Mouse (Mus musculus): ENCODE results near the gene E2f8. TPM values are rescaled to one million over a fixed set of nuclear protein-coding genes. Genes with fewer than 3 reads are reported as not detected.

The E2f8 gene
- polyA plus RNA-seq, 1 experiment from 2014 or later: 5.5 TPM

GRCm38 (mm10) chr7:48917463-48917862, 36.1 kb upstream of the E2f8 start:
- DNase-seq (ENCODE audit: low spot score) (peak; percentile 53), ATAC-seq (replicated peaks; ENCODE audit: low FRiP score, low read depth) (no peak)
- H3K36me3 ChIP-seq (ENCODE audit: insufficient read depth, low read length): no peaks in the 10 kb centered on the region
- no peak overlapping the region for H3K9ac ChIP-seq (ENCODE audit: low read depth, low read length)
- no peak overlapping the region for H3K4me3 ChIP-seq (replicated peaks; ENCODE audit: low read depth, low read length)
- WGBS: 34% methylated on average over 5 of the region's 5 CpGs
- no peak overlapping the region for H3K4me2 ChIP-seq (ENCODE audit: low read length)
- H3K27me3 ChIP-seq (ENCODE audit: insufficient read depth, low read length): no peaks in the 10 kb centered on the region
- H3K9me3 ChIP-seq (replicated peaks; ENCODE audit: low read length): no peaks in the 10 kb centered on the region
- no peaks in the 10 kb centered on the region for H3K4me1 ChIP-seq (replicated peaks; ENCODE audit: insufficient read depth, low read length)
- peak overlapping the region; percentile 19; the same call in 1 of the 2 replicates for H3K27ac ChIP-seq
- TF ChIP-seq CTCF (IDR thresholded peaks at IDR 0.05; ENCODE audit: low read depth): no peak

GRCm38 (mm10) chr7:48914630-48915506, 33.5 kb upstream of the E2f8 start:
- ATAC-seq (replicated peaks; ENCODE audit: low FRiP score, low read depth) (no peak), DNase-seq (ENCODE audit: low spot score) (no peak)
- WGBS: 64% methylated on average over 12 of the region's 12 CpGs
- no peak overlapping the region for H3K4me2 ChIP-seq (ENCODE audit: low read length)
- no peaks in the 10 kb centered on the region for H3K4me1 ChIP-seq (replicated peaks; ENCODE audit: insufficient read depth, low read length)
- no peaks in the 10 kb centered on the region for H3K27me3 ChIP-seq (ENCODE audit: insufficient read depth, low read length)
- H3K36me3 ChIP-seq (ENCODE audit: insufficient read depth, low read length): no peaks in the 10 kb centered on the region
- H3K4me3 ChIP-seq (replicated peaks; ENCODE audit: low read depth, low read length): no peak overlapping the region
- no peak overlapping the region for H3K9ac ChIP-seq (ENCODE audit: low read depth, low read length)
- no peak overlapping the region for H3K27ac ChIP-seq
- H3K9me3 ChIP-seq (replicated peaks; ENCODE audit: low read length): no peaks in the 10 kb centered on the region
- no peak for TF ChIP-seq CTCF (IDR thresholded peaks at IDR 0.05; ENCODE audit: low read depth)

- no peaks in the 10 kb centered on the region for H3K9me3 ChIP-seq (replicated peaks; ENCODE audit: low read length)
- H3K4me3 ChIP-seq (replicated peaks; ENCODE audit: low read depth, low read length): no peak overlapping the region
- ATAC-seq (replicated peaks; ENCODE audit: low FRiP score, low read depth) (no peak), DNase-seq (ENCODE audit: low spot score) (no peak)
- TF ChIP-seq CTCF (IDR thresholded peaks at IDR 0.05; ENCODE audit: low read depth): no peak
- H3K9ac ChIP-seq (ENCODE audit: low read depth, low read length): no peak overlapping the region
- no peak overlapping the region for H3K4me2 ChIP-seq (ENCODE audit: low read length)
- no peaks in the 10 kb centered on the region for H3K4me1 ChIP-seq (replicated peaks; ENCODE audit: insufficient read depth, low read length)
- H3K27me3 ChIP-seq (ENCODE audit: insufficient read depth, low read length): no peaks in the 10 kb centered on the region
- no peak overlapping the region for H3K27ac ChIP-seq
- no peaks in the 10 kb centered on the region for H3K36me3 ChIP-seq (ENCODE audit: insufficient read depth, low read length)
Observed at GRCm38 (mm10) chr7:48911146-48911545, 29.8 kb upstream of the E2f8 start.

- Histone ChIP-seq H3K9me3 (replicated peaks; ENCODE audit: low read length) (no peaks in the 10 kb centered on the region), H3K36me3 (ENCODE audit: insufficient read depth, low read length) (no peaks in the 10 kb centered on the region), H3K27me3 (ENCODE audit: insufficient read depth, low read length) (no peaks in the 10 kb centered on the region), H3K4me2 (ENCODE audit: low read length) (no peak overlapping the region), H3K4me1 (replicated peaks; ENCODE audit: insufficient read depth, low read length) (no peaks in the 10 kb centered on the region), H3K27ac (no peak overlapping the region), H3K9ac (ENCODE audit: low read depth, low read length) (no peak overlapping the region), H3K4me3 (replicated peaks; ENCODE audit: low read depth, low read length) (no peak overlapping the region)
- DNase-seq (ENCODE audit: low spot score) (no peak), ATAC-seq (replicated peaks; ENCODE audit: low FRiP score, low read depth) (no peak)
- 74% methylated on average over 6 of the region's 6 CpGs for WGBS
- no peak for TF ChIP-seq CTCF (IDR thresholded peaks at IDR 0.05; ENCODE audit: low read depth)
Observed at GRCm38 (mm10) chr7:48910282-48910681, 28.9 kb upstream of the E2f8 start.

GRCm38 (mm10) chr7:48909342-48909671, 27.9 kb upstream of the E2f8 start:
- H3K9ac ChIP-seq (ENCODE audit: low read depth, low read length): no peak overlapping the region
- 67% methylated on average over 4 of the region's 4 CpGs for WGBS
- no peak overlapping the region for H3K4me3 ChIP-seq (replicated peaks; ENCODE audit: low read depth, low read length)
- no peak for DNase-seq (ENCODE audit: low spot score)
- H3K9me3 ChIP-seq (replicated peaks; ENCODE audit: low read length): no peaks in the 10 kb centered on the region
- ATAC-seq (replicated peaks; ENCODE audit: low FRiP score, low read depth): no peak
- H3K36me3 ChIP-seq (ENCODE audit: insufficient read depth, low read length): no peaks in the 10 kb centered on the region
- no peaks in the 10 kb centered on the region for H3K4me1 ChIP-seq (replicated peaks; ENCODE audit: insufficient read depth, low read length)
- H3K27me3 ChIP-seq (ENCODE audit: insufficient read depth, low read length): no peaks in the 10 kb centered on the region
- TF ChIP-seq CTCF (IDR thresholded peaks at IDR 0.05; ENCODE audit: low read depth): no peak
- no peak overlapping the region for H3K27ac ChIP-seq
- H3K4me2 ChIP-seq (ENCODE audit: low read length): no peak overlapping the region

- H3K4me1 ChIP-seq (replicated peaks; ENCODE audit: insufficient read depth, low read length): no peaks in the 10 kb centered on the region
- no peak within 1 kb of the TSS for H3K4me2 ChIP-seq (ENCODE audit: low read length)
- ATAC-seq (replicated peaks; ENCODE audit: low FRiP score, low read depth) (no peak), DNase-seq (ENCODE audit: low spot score) (no peak)
- H3K9ac ChIP-seq (ENCODE audit: low read depth, low read length): no peak within 1 kb of the TSS
- no peaks in the 10 kb centered on the region for H3K27me3 ChIP-seq (ENCODE audit: insufficient read depth, low read length)
- WGBS: 69% methylated on average over 8 of the region's 8 CpGs
- no peak within 1 kb of the TSS for H3K4me3 ChIP-seq (replicated peaks; ENCODE audit: low read depth, low read length)
- no peak within 1 kb of the TSS for H3K27ac ChIP-seq
- TF ChIP-seq CTCF (IDR thresholded peaks at IDR 0.05; ENCODE audit: low read depth): no peak
- no peaks in the 10 kb centered on the region for H3K9me3 ChIP-seq (replicated peaks; ENCODE audit: low read length)
- H3K36me3 ChIP-seq (ENCODE audit: insufficient read depth, low read length): no peaks in the 10 kb centered on the region
Observed at GRCm38 (mm10) chr7:48908521-48909341, 27.3 kb upstream of the E2f8 start, which contains the start of gene Nav2. Nav2 (plus strand) TSS chr7:48908716.
